Mouse (Mus musculus) frontal cortex, postnatal 10 days (tissue): Measurements from ENCODE around the gene Cst8.
"Not testable (repeated sequence)": the region's sequence is repeated elsewhere in the genome, so short reads cannot be mapped to it uniquely, and the experiment has no call there.

Source experiments
- DNase-seq, 2 experiments: peaks; one replicate each; pipeline ENCODE4 v3.0.0; 2022; ENCODE audit warnings: low spot score in 2 of 2, mixed read lengths in 1 of 2

Gene Cst8

GRCm38 (mm10) chr2:148798485-148798884 lies at the start of gene Cst8:
Gene Cst8, plus strand, starts transcription at chr2:148798785.
- DNase-seq = no peak

- no peak for DNase-seq
Observed at GRCm38 (mm10) chr2:148750058-148750457, 48.5 kb upstream of the Cst8 start, which contains the start of gene Cstl1. Gene Cstl1, plus strand, starts transcription at chr2:148750358.

GRCm38 (mm10) chr2:148751893-148752813 lies 46.4 kb upstream of the Cst8 start:
- peak; percentile 56 to 65 for DNase-seq

- DNase-seq = no peak
Observed at GRCm38 (mm10) chr2:148754310-148754846, 44.2 kb upstream of the Cst8 start.

- no peak for DNase-seq
Observed at GRCm38 (mm10) chr2:148763648-148764388, 34.8 kb upstream of the Cst8 start.

GRCm38 (mm10) chr2:148771397-148771796 lies 27.2 kb upstream of the Cst8 start, which contains the start of gene Cst11:
Gene Cst11, minus strand, starts transcription at chr2:148771497.
- not testable (repeated sequence) for DNase-seq

- DNase-seq = no peak
Observed at GRCm38 (mm10) chr2:148781709-148782108, 16.9 kb upstream of the Cst8 start, which contains the start of gene 8030411F24Rik. Gene 8030411F24Rik, plus strand, starts transcription at chr2:148782009.

GRCm38 (mm10) chr2:148789142-148789541 lies 9.4 kb upstream of the Cst8 start, which contains the start of gene Cst12:
Gene Cst12, plus strand, starts transcription at chr2:148789361.
- DNase-seq = no peak

- no peak for DNase-seq
Observed at GRCm38 (mm10) chr2:148801491-148801921, 2.9 kb downstream of the Cst8 start.

- DNase-seq = no peak
Observed at GRCm38 (mm10) chr2:148806696-148807095, 8.1 kb downstream of the Cst8 start.

- DNase-seq = no peak
Observed at GRCm38 (mm10) chr2:148819909-148820308, 21.3 kb downstream of the Cst8 start, which contains the start of gene Cst13. Gene Cst13, plus strand, starts transcription at chr2:148820081.

GRCm38 (mm10) chr2:148825986-148826385 lies 27.4 kb downstream of the Cst8 start:
- DNase-seq = no peak

GRCm38 (mm10) chr2:148834912-148835311 lies 36.3 kb downstream of the Cst8 start, which contains the start of gene Cst9:
Gene Cst9, plus strand, starts transcription at chr2:148835147.
- no peak for DNase-seq

- no peak for DNase-seq
Observed at GRCm38 (mm10) chr2:148838075-148838777, 39.6 kb downstream of the Cst8 start.

- no peak for DNase-seq
Observed at GRCm38 (mm10) chr2:148839224-148839623, 40.6 kb downstream of the Cst8 start.

GRCm38 (mm10) chr2:148851116-148851906 lies 52.7 kb downstream of the Cst8 start:
- DNase-seq = peak; percentile 57 to 75
